Mouse (Mus musculus): Measurements from ENCODE around the gene Ssh2. TPM values are rescaled to one million over a fixed set of nuclear protein-coding genes. Genes with fewer than 3 reads are reported as not detected.

Ssh2 gene
- polyA plus RNA-seq, 1 experiment = 6.1 TPM

DNA sequence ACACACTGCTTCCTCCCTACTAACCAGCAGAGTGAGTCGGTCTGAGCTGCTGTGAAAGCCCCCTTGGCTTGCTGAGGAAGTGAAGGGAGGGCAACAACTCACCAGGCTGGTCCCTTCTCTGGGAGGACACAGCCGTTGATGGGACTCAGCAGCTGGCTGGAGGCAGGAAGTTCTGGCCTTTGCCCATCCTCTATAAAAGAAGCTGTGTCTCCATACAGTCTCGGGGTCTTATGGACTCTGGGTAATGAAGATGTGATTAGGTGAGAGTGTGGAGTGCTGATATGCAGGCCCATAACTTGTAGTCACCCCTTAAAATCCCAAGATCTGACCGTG is 278.2 kb downstream of the Ssh2 start:
- DNase-seq = no peak
- peaks cover 36% of the 10 kb centered on the region for H3K4me1 ChIP-seq (ENCODE audit: control insufficient read depth, insufficient read depth, low read length)
- 18% methylated on average over 4 of the region's 4 CpGs for WGBS
- H3K4me3 ChIP-seq (ENCODE audit: insufficient read depth, low read depth, low read length) = peak overlapping the region; percentile 71
- peak overlapping the region; percentile 30 for H3K27ac ChIP-seq (ENCODE audit: insufficient read depth, low read depth, low read length)
- no peaks in the 10 kb centered on the region for H3K27me3 ChIP-seq (replicated peaks; ENCODE audit: control insufficient read depth, insufficient read depth, low read length)
- TF ChIP-seq POLR2A (IDR thresholded peaks at IDR 0.05; ENCODE audit: low read depth, low read length) = no peak
- no peak for TF ChIP-seq CTCF (conservative IDR thresholded peaks at IDR 0.05; ENCODE audit: insufficient read depth, insufficient read length, low read depth, low read length)
- no peaks in the 10 kb centered on the region for H3K36me3 ChIP-seq (ENCODE audit: control insufficient read depth, insufficient read depth, low read length)

- Histone ChIP-seq H3K27ac (ENCODE audit: insufficient read depth, low read depth, low read length) (no peak overlapping the region), H3K4me1 (ENCODE audit: control insufficient read depth, insufficient read depth, low read length) (peaks cover 36% of the 10 kb centered on the region), H3K4me3 (ENCODE audit: insufficient read depth, low read depth, low read length) (peak overlapping the region; percentile 71; the same call in 1 of the 2 replicates), H3K27me3 (replicated peaks; ENCODE audit: control insufficient read depth, insufficient read depth, low read length) (no peaks in the 10 kb centered on the region), H3K36me3 (ENCODE audit: control insufficient read depth, insufficient read depth, low read length) (no peaks in the 10 kb centered on the region)
- TF ChIP-seq CTCF (conservative IDR thresholded peaks at IDR 0.05; ENCODE audit: insufficient read depth, insufficient read length, low read depth, low read length) (no peak), POLR2A (IDR thresholded peaks at IDR 0.05; ENCODE audit: low read depth, low read length) (no peak)
- WGBS = 52% methylated on average over 6 of the region's 6 CpGs
- no peak for DNase-seq
Observed at GRCm38 (mm10) chr11:77494782-77495181, 278.7 kb downstream of the Ssh2 start.

GRCm38 (mm10) chr11:77495507-77495906 is 279.4 kb downstream of the Ssh2 start:
- TF ChIP-seq CTCF (conservative IDR thresholded peaks at IDR 0.05; ENCODE audit: insufficient read depth, insufficient read length, low read depth, low read length) (no peak), POLR2A (IDR thresholded peaks at IDR 0.05; ENCODE audit: low read depth, low read length) (no peak)
- Histone ChIP-seq H3K27me3 (replicated peaks; ENCODE audit: control insufficient read depth, insufficient read depth, low read length) (no peaks in the 10 kb centered on the region), H3K4me1 (ENCODE audit: control insufficient read depth, insufficient read depth, low read length) (peaks cover 36% of the 10 kb centered on the region), H3K36me3 (ENCODE audit: control insufficient read depth, insufficient read depth, low read length) (no peaks in the 10 kb centered on the region), H3K27ac (ENCODE audit: insufficient read depth, low read depth, low read length) (no peak overlapping the region), H3K4me3 (ENCODE audit: insufficient read depth, low read depth, low read length) (no peak overlapping the region)
- no peak for DNase-seq

- DNase-seq = peak; percentile 89
Observed at GRCm38 (mm10) chr11:77497341-77497756, 281.3 kb downstream of the Ssh2 start.

GRCm38 (mm10) chr11:77497851-77498250 is 281.8 kb downstream of the Ssh2 start:
- no peak overlapping the region for H3K4me3 ChIP-seq (ENCODE audit: insufficient read depth, low read depth, low read length)
- TF ChIP-seq CTCF (conservative IDR thresholded peaks at IDR 0.05; ENCODE audit: insufficient read depth, insufficient read length, low read depth, low read length) (no peak), POLR2A (IDR thresholded peaks at IDR 0.05; ENCODE audit: low read depth, low read length) (no peak)
- no peaks in the 10 kb centered on the region for H3K36me3 ChIP-seq (ENCODE audit: control insufficient read depth, insufficient read depth, low read length)
- peak; percentile 66 for DNase-seq
- peak overlapping the region; percentile 67 for H3K27ac ChIP-seq (ENCODE audit: insufficient read depth, low read depth, low read length)
- peaks cover 25% of the 10 kb centered on the region for H3K4me1 ChIP-seq (ENCODE audit: control insufficient read depth, insufficient read depth, low read length)
- WGBS = 53% methylated on average over 4 of the region's 4 CpGs
- no peaks in the 10 kb centered on the region for H3K27me3 ChIP-seq (replicated peaks; ENCODE audit: control insufficient read depth, insufficient read depth, low read length)

More at GRCm38 (mm10) chr11:77497341-77497756, 281.3 kb downstream of the Ssh2 start:
- peaks cover 28% of the 10 kb centered on the region for H3K4me1 ChIP-seq (ENCODE audit: control insufficient read depth, insufficient read depth, low read length)
- H3K27me3 ChIP-seq (replicated peaks; ENCODE audit: control insufficient read depth, insufficient read depth, low read length) = no peaks in the 10 kb centered on the region
- peak; percentile 49 for TF ChIP-seq CTCF (conservative IDR thresholded peaks at IDR 0.05; ENCODE audit: insufficient read depth, insufficient read length, low read depth, low read length)
- TF ChIP-seq POLR2A (IDR thresholded peaks at IDR 0.05; ENCODE audit: low read depth, low read length) = no peak
- WGBS = 61% methylated on average over 6 of the region's 6 CpGs
- H3K27ac ChIP-seq (ENCODE audit: insufficient read depth, low read depth, low read length) = peak overlapping the region; percentile 82
- H3K4me3 ChIP-seq (ENCODE audit: insufficient read depth, low read depth, low read length) = no peak overlapping the region
- no peaks in the 10 kb centered on the region for H3K36me3 ChIP-seq (ENCODE audit: control insufficient read depth, insufficient read depth, low read length)

- Histone ChIP-seq H3K4me3 (ENCODE audit: insufficient read depth, low read depth, low read length) (no peak overlapping the region), H3K4me1 (ENCODE audit: control insufficient read depth, insufficient read depth, low read length) (peaks cover 25% of the 10 kb centered on the region), H3K36me3 (ENCODE audit: control insufficient read depth, insufficient read depth, low read length) (no peaks in the 10 kb centered on the region), H3K27me3 (replicated peaks; ENCODE audit: control insufficient read depth, insufficient read depth, low read length) (no peaks in the 10 kb centered on the region), H3K27ac (ENCODE audit: insufficient read depth, low read depth, low read length) (peak overlapping the region; percentile 67)
- TF ChIP-seq POLR2A (IDR thresholded peaks at IDR 0.05; ENCODE audit: low read depth, low read length) (no peak), CTCF (conservative IDR thresholded peaks at IDR 0.05; ENCODE audit: insufficient read depth, insufficient read length, low read depth, low read length) (no peak)
- 78% methylated on average over 12 of the region's 12 CpGs for WGBS
- no peak for DNase-seq
Observed at GRCm38 (mm10) chr11:77498261-77499139, 282.4 kb downstream of the Ssh2 start.

- no peak for DNase-seq
- Histone ChIP-seq H3K27ac (ENCODE audit: insufficient read depth, low read depth, low read length) (no peak overlapping the region), H3K4me3 (ENCODE audit: insufficient read depth, low read depth, low read length) (no peak overlapping the region), H3K4me1 (ENCODE audit: control insufficient read depth, insufficient read depth, low read length) (peaks cover 21% of the 10 kb centered on the region), H3K27me3 (replicated peaks; ENCODE audit: control insufficient read depth, insufficient read depth, low read length) (no peaks in the 10 kb centered on the region), H3K36me3 (ENCODE audit: control insufficient read depth, insufficient read depth, low read length) (no peaks in the 10 kb centered on the region)
- TF ChIP-seq CTCF (conservative IDR thresholded peaks at IDR 0.05; ENCODE audit: insufficient read depth, insufficient read length, low read depth, low read length) (no peak), POLR2A (IDR thresholded peaks at IDR 0.05; ENCODE audit: low read depth, low read length) (no peak)
- 89% methylated on average over 7 of the region's 7 CpGs for WGBS
Observed at GRCm38 (mm10) chr11:77499354-77499753, 283.3 kb downstream of the Ssh2 start.

All from kidney, adult 2 months (tissue).